Mouse (Mus musculus) layer of hippocampus, postnatal 36 days (tissue): Measurements from ENCODE around the gene Bcl11b. TPM values are rescaled to one million over a fixed set of nuclear protein-coding genes. Genes with fewer than 3 reads are reported as not detected.

Source experiments
- DNase-seq, 2 experiments: peaks; one replicate each; pipeline ENCODE4 v3.0.0; 2022
- total RNA-seq, 2 experiments: library from RNA; stranded (reverse); gene quantifications; 2 replicates each; pipeline ENCODE4 v1.2.3; 2021

Bcl11b gene
- total RNA-seq, 2 experiments from 2014 or later: 134 to 137 TPM

- peak; percentile 58 to 74 for DNase-seq
Measured at GRCm38 (mm10) chr12:107930611-107931350, 72.6 kb downstream of the Bcl11b start.

DNA sequence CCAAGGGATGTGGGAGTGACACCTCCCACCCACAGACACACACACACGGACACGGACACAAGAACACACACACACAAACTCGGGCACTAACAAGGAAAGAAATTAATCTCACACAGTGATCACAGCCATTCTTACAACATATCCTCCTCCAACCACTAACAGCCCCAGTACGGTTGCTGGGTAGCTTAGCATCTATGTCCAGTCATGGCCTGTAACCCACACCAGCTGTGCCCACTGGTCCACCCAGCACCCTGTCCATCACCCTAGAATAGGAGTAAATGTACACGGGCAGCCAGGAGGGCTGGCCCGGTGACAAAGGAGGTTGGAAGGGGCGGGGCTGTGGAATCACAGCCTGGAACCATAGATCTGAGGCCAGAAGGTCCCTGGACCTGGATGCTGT lies 74.5 kb downstream of the Bcl11b start:
- no peak for DNase-seq

GRCm38 (mm10) chr12:107928464-107928901 lies 74.9 kb downstream of the Bcl11b start:
- no peak for DNase-seq

GRCm38 (mm10) chr12:107927961-107928431 lies 75.4 kb downstream of the Bcl11b start:
- no peak for DNase-seq

DNA sequence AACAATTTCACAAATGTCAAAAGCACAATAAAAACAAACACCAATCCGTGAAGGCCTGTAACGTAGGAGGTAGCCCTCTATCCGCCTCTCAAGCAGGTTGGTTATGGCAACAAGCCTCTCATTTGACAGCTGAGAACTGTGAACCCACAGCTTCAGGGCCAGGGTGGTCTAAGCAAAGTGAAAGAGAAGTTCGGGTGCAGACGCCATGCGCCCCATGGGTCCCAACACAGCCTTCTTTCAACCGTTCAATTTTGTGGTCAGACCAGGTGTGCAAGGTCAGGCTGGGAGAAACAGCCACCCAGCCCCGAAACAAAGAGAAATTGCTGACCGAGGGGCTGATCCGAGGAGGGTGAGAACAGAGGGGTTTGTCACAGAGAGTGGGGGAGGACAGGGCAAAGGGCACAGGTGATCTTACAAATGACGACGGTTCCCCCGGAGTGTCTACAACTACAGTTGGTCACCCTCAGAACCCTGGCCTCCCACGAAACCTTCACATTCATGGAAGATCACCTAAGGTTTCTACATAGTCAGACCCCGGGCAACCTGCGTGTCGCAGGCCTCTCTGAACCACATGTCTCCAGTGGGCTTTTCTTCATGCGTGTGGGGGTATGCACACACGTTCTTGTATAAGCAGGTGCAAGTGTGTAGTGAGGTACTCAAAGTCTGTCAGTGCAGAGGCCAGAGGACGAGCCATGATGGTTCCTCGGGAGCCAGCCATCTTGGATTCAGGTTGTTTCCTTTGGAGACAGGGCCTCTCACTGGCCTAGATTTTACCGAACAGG lies 77.1 kb downstream of the Bcl11b start:
- no peak for DNase-seq

DNA sequence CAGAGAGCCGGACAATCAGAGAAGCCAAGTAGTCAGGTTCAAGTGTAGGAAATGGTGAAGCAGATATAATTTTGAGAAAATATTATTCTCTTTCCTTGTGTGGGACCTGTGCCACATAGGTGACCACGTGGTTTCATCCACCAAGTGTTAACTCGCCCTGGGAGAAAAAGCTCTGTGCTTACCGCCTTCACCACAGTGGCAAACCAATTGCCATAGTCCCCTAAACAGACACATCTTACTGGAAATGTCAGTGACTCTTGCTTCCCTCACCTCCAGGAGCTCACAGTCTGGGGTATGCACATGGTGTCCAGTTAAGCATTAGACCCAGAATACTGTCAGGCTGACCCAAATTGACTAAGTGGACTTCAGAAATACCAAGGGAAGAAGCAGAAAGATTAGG lies 78.7 kb downstream of the Bcl11b start:
- DNase-seq: no peak

- DNase-seq: no peak
Measured at GRCm38 (mm10) chr12:107923963-107924362, 79.4 kb downstream of the Bcl11b start.

DNA sequence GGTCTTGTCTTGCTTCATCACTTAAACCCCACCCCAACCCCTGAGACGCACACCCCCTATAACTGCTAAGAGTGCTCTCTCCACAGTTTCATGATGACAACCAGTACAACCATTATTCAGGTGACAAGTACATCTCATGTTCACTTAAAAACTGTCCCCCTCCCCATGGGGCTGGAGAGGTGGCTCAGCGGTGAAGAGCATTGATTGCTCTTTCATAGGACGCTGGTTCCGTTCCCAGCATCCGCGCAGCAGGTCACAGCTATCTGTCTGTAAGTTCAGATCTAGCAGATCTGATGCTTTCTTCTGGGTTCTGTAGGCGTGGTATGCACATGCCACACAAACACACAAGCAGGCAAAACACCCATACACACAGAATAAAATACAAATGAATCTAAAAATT lies 81.2 kb downstream of the Bcl11b start:
- no peak for DNase-seq

GRCm38 (mm10) chr12:107921566-107921965 lies 81.8 kb downstream of the Bcl11b start:
- no peak for DNase-seq

DNA sequence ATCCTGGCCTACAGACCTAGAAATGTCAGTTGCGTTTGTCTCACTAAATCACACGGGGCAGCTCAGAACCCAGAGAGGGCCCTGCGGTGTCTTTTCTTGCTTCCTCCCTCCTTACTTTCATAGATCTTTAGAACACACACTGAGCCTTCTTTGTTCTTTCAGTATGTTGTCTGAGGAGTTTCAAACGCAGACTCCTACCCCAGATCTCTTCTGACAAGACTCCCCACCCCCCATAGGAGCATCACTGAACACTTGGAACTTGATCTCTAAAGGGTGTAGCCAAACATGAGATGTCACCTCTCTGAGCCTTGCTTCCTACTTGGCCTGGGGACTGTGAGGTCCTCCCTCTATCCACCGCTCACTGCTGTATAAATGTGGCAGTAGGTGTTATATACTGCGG lies 82.2 kb downstream of the Bcl11b start:
- DNase-seq: no peak

DNA sequence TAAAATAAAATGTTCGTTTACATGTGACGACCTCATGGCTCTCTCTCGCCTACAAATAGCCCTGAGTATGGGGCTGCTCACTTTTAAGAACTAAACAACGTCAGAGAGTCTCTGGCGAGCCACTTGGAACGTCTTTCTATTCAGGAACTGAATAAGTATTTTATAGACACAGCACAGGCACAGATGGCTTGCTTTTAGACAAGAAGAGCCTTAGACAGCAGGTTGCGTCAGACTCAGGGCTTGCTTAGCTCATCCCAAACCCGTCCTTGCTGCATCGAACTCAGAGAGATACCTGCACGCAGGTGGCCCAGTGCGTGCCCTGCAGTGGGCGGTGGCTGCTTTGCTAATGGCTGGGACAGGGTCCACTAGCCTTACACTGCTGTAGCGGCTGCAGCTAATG lies 82.7 kb downstream of the Bcl11b start:
- no peak for DNase-seq

DNA sequence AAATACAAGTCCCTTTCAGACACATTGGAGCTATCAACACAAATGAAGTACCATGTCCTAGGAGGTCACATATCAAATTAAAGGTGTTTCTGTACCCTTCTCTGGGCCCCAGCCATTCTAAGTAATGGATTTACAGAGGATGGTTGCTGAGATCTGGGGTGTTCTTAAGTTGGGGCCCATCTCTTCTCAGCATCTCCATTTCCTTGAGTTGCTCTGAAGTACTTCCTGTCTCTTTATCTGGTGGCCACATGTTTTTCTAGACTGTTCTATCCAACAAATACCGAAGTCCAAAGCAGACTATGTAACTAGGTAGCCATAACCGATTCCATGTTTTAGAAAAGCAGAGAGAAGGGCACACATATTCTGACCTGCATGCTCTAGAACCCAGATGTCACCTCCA lies 83.3 kb downstream of the Bcl11b start:
- DNase-seq: no peak

DNA sequence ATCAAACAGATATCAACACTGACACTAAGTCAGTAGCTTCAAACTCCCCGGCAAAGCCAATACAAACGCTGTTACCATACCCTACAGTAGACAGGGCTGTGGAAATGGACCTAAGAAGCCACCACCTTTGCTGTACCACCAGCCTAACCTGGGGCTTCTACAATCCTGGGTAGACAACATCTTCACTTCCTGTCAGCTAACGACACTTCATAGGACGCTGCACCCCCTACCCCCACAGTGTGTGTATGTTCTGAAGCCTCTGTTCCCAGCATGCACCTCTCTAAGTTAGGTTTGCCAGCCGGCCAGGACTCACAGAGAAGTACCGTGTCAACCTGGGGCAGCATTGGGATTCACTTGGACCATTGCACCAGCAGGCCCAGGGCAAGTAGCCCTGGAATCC lies 84.6 kb downstream of the Bcl11b start:
- no peak for DNase-seq

- DNase-seq: no peak
Measured at GRCm38 (mm10) chr12:107916008-107916407, 87.4 kb downstream of the Bcl11b start.

GRCm38 (mm10) chr12:107915396-107915795 lies 88.0 kb downstream of the Bcl11b start:
- no peak for DNase-seq

- DNase-seq: no peak
Measured at GRCm38 (mm10) chr12:107908826-107909225, 94.6 kb downstream of the Bcl11b start.

GRCm38 (mm10) chr12:107905333-107905732 lies 98.1 kb downstream of the Bcl11b start:
- no peak for DNase-seq

GRCm38 (mm10) chr12:107904457-107904856 lies 98.9 kb downstream of the Bcl11b start:
- DNase-seq: no peak

- no peak for DNase-seq
Measured at GRCm38 (mm10) chr12:107903949-107904348, 99.5 kb downstream of the Bcl11b start.

DNA sequence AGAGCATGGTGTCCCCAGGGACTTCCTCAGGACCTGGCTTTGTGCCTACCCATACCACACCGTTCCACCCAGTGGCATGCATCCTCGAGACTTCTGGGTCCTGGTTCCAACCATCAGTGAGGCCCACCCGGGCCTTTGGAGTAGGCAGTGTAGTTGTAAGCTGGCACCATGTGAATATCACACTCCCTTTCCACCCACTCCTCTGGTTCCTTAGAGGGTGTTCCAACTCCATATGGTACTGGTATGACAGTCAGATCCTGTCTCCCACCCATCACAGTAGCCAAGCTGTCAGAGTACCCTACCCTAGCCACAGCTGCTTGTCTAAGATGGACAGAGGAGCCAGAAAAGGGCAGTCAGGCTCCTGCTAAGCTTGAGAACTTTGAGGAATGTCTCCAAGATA lies 112.0 kb downstream of the Bcl11b start:
- DNase-seq: no peak

GRCm38 (mm10) chr12:107890326-107890725 lies 113.1 kb downstream of the Bcl11b start:
- no peak for DNase-seq

DNA sequence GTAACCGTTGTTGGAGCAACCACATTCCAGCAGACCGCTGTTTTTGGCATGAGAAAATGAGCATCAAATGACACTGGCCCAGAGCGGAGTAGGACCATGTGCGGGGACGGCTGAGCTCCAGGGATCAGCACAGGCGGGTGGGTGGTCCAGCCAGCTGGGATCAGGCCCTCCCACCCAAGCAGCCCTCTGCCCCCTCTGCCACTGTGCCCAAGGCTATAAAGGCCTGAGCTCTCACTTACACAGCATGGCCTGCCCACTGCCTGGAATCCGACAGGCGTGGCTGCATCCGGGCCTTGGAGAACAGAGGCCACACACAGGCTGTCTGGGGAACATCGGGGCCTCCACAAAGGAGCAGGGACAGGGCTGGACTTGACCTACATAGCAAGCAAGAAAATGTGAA lies 113.6 kb downstream of the Bcl11b start:
- DNase-seq: no peak

GRCm38 (mm10) chr12:107888646-107889045 lies 114.8 kb downstream of the Bcl11b start:
- DNase-seq: peak in 1 of 2 experiments; percentile 4

- no peak for DNase-seq
Measured at GRCm38 (mm10) chr12:107888049-107888448, 115.4 kb downstream of the Bcl11b start.
